Mouse (Mus musculus) ES-E14 (cell line): ENCODE results near the gene Tiparp. TPM values are rescaled to one million over a fixed set of nuclear protein-coding genes. Genes with fewer than 3 reads are reported as not detected.

ENCODE experiments used
- DNase-seq: peaks from one replicate; pipeline ENCODE4 v3.0.0-alpha.2; 2013; ENCODE audit warnings: low read depth, low spot score
- H3K27ac ChIP-seq: 2 replicates; pipeline ENCODE4 v1.5.1; 2012; ENCODE audit warnings: low read depth, mild to moderate bottlenecking, low read length, moderate library complexity, mixed read lengths; ENCODE audit not compliant: poor library complexity, insufficient read depth, severe bottlenecking
- H3K36me3 ChIP-seq: 2 replicates; pipeline ENCODE4 v1.6.1; 2012; ENCODE audit warnings: mild to moderate bottlenecking, low read length, moderate library complexity, mixed read lengths; ENCODE audit not compliant: control insufficient read depth, poor library complexity, insufficient read depth, severe bottlenecking
- H3K4me1 ChIP-seq, 2 experiments: fragments of 150-350 bp in 1 of 2; sonication (generic) in 1 of 2; 2 replicates each; pipeline ENCODE4 v1.6.1; 2012; ENCODE audit warnings: low read length in 2 of 2, mild to moderate bottlenecking in 1 of 2, mixed read lengths in 1 of 2; ENCODE audit not compliant: control insufficient read depth in 2 of 2, insufficient read depth in 2 of 2, poor library complexity in 1 of 2
- H3K4me3 ChIP-seq, 2 experiments: fragments of 150-350 bp in 1 of 2; sonication (generic) in 1 of 2; 2 replicates each; pipeline ENCODE4 v1.5.1; 2012; ENCODE audit warnings: low read length in 2 of 2, low read depth in 1 of 2, mild to moderate bottlenecking in 1 of 2, mixed read lengths in 1 of 2; ENCODE audit not compliant: insufficient read depth in 1 of 2, poor library complexity in 1 of 2, severe bottlenecking in 1 of 2
- H3K9ac ChIP-seq: 2 replicates; pipeline ENCODE4 v1.6.1; 2012; ENCODE audit warnings: low read depth, mild to moderate bottlenecking, low read length, mixed read lengths; ENCODE audit not compliant: poor library complexity, insufficient read depth, severe bottlenecking
- H3K9me3 ChIP-seq: fragments of 150-350 bp; sonication (generic); 2 replicates; pipeline ENCODE4 v1.6.1; 2012; ENCODE audit warnings: low read depth, mild to moderate bottlenecking, low read length; ENCODE audit not compliant: control insufficient read depth, insufficient read depth
- CHD2 ChIP-seq: IDR thresholded peaks from 2 replicates; pipeline ENCODE4 v1.6.1; 2014; ENCODE audit warnings: mild to moderate bottlenecking, low read depth, low read length, inconsistent platforms
- HCFC1 ChIP-seq: IDR thresholded peaks from 2 replicates; pipeline ENCODE4 v1.6.1; 2012; ENCODE audit warnings: low read length, inconsistent platforms, borderline replicate concordance; ENCODE audit not compliant: insufficient read depth
- MAFK ChIP-seq: IDR thresholded peaks from 2 replicates; pipeline ENCODE4 v1.6.1; 2014; ENCODE audit warnings: mild to moderate bottlenecking, low read depth, low read length, inconsistent platforms; ENCODE audit not compliant: insufficient read depth
- ZC3H11A ChIP-seq: IDR thresholded peaks from 2 replicates; pipeline ENCODE4 v1.6.1; 2012; ENCODE audit warnings: low read depth, mild to moderate bottlenecking, inconsistent platforms, low read length, borderline replicate concordance
- ZNF384 ChIP-seq: IDR thresholded peaks from 2 replicates; pipeline ENCODE4 v1.6.1; 2012; ENCODE audit warnings: low read depth, low read length, inconsistent platforms
- in situ Hi-C, 2 experiments: fragments of 600-800 bp; cut with MboI; formaldehyde crosslinking; loops; one replicate each; pipeline ENCODE4 v1.15.1; 2025; ENCODE audit warnings: low sequenced_read_pairs in 2 of 2, inconsistent platforms in 1 of 2; ENCODE audit not compliant: unreplicated experiment in 2 of 2
- total RNA-seq: library from RNA; depleted of rRNA; stranded (reverse); fragments of 300-350 nt; gene quantifications from 2 replicates; pipeline ENCODE4 v1.2.3, GENCODE M21; 2012

The Tiparp gene
- total RNA-seq, 1 experiment, result 24.6 TPM

GRCm38 (mm10) chr3:65540906-65541551, 12.8 kb downstream of the Tiparp start:
- Histone ChIP-seq H3K27ac (no peak overlapping the region), H3K9ac (no peak overlapping the region), H3K4me1 (0 out of 4 replicates have a peak, but pooled peaks cover 0 to 2% of the 10 kb centered on the region in 2 experiments), H3K36me3 (no peaks in the 10 kb centered on the region), H3K4me3 (no peak overlapping the region), H3K9me3 (no peaks in the 10 kb centered on the region)
- in situ Hi-C loops, result no loop called here
- TF ChIP-seq ZNF384 (no peak), HCFC1 (no peak), MAFK (no peak), ZC3H11A (no peak), CHD2 (no peak)
- no peak for DNase-seq

- Histone ChIP-seq H3K27ac (no peak overlapping the region), H3K36me3 (no peaks in the 10 kb centered on the region), H3K9ac (no peak overlapping the region), H3K9me3 (no peaks in the 10 kb centered on the region), H3K4me3 (no peak overlapping the region), H3K4me1 (no peaks in the 10 kb centered on the region)
- no peak for TF ChIP-seq MAFK
- in situ Hi-C loops, result no loop called here
- no peak for DNase-seq
These were observed 13.3 kb downstream of the Tiparp start for GRCm38 (mm10) chr3:65541552-65541935.

- H3K27ac ChIP-seq, result no peak overlapping the region
- no peak overlapping the region for H3K9ac ChIP-seq
- no peaks in the 10 kb centered on the region for H3K4me1 ChIP-seq
- in situ Hi-C loops, result no loop called here
- H3K4me3 ChIP-seq, result no peak overlapping the region
- peaks cover 8% of the 10 kb centered on the region; the same call in 1 of the 2 replicates for H3K36me3 ChIP-seq
- no peaks in the 10 kb centered on the region for H3K9me3 ChIP-seq
- no peak for TF ChIP-seq MAFK
- no peak for TF ChIP-seq CHD2
- TF ChIP-seq ZC3H11A, result no peak
- no peak for TF ChIP-seq ZNF384
- DNase-seq, result no peak
These were observed 21.6 kb downstream of the Tiparp start for GRCm38 (mm10) chr3:65549785-65550184.

GRCm38 (mm10) chr3:65551065-65551464, 22.9 kb downstream of the Tiparp start:
- no peak overlapping the region for H3K9ac ChIP-seq
- no peaks in the 10 kb centered on the region for H3K4me1 ChIP-seq
- in situ Hi-C loops, result no loop called here
- H3K9me3 ChIP-seq, result no peaks in the 10 kb centered on the region
- no peak overlapping the region for H3K4me3 ChIP-seq
- TF ChIP-seq ZC3H11A, result no peak
- no peak for TF ChIP-seq CHD2
- TF ChIP-seq ZNF384, result no peak
- TF ChIP-seq MAFK, result no peak
- no peak for TF ChIP-seq HCFC1
- no peak for DNase-seq
- peaks cover 8% of the 10 kb centered on the region; the same call in 1 of the 2 replicates for H3K36me3 ChIP-seq
- no peak overlapping the region for H3K27ac ChIP-seq

DNA sequence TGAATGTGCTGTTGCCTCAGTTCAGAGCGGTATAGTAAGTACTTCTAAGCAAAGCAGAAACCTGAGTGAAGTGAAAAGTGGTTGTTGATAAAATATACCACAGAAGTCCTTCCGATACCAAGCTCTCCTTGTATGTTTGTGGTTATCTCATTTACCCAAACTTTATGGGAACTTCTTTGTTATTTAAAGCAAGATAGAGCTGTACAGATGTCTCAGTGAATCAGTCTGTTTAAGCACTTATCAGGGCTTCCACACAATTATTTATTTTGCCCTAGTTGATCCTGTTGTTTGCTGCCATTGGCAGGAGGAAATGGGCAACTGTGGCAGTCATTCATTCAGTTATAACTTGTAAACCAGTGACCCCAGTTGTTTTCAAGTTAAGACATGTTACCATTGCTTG, 26.4 kb downstream of the Tiparp start:
- no peak overlapping the region for H3K9ac ChIP-seq
- no peak for DNase-seq
- no peak overlapping the region for H3K4me3 ChIP-seq
- H3K4me1 ChIP-seq, result no peaks in the 10 kb centered on the region
- in situ Hi-C loops, result no loop called here
- no peak overlapping the region for H3K27ac ChIP-seq
- TF ChIP-seq CHD2, result no peak
- no peak for TF ChIP-seq MAFK
- TF ChIP-seq ZC3H11A, result no peak
- TF ChIP-seq HCFC1, result no peak
- TF ChIP-seq ZNF384, result no peak
- peaks cover 12% of the 10 kb centered on the region for H3K36me3 ChIP-seq
- no peaks in the 10 kb centered on the region for H3K9me3 ChIP-seq
